Mouse (Mus musculus) telencephalon, adult 2 months (tissue): ENCODE data around the gene Vmn1r75.

Experiments used
- DNase-seq: peaks from one replicate; pipeline ENCODE4 v3.0.0-alpha.2; 2011; ENCODE audit warnings: low read depth, low spot score

Vmn1r75 gene

DNA sequence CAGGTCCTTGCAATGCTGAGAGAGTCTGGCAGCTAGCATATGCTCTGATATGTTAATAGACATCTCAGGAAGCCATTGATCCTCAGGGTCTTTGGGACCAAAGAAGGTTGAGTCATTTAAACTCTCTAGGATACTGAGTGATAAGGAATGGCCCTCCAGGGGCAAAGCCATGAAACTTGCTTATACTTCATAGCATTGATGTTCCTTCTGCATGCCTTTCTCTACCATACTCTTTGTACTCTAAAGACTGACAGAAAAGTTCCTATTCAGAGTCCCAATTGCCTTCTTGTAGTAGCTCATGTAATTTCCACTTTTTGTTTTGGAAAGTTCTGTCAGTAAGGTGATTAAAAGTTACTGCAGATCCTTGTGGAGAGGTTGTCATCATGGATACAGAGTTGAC lies at the start of gene Vmn1r75:
Gene Vmn1r75 (plus strand): TSS at position 301 of the 400 bp plus-strand sequence.
- DNase-seq: no peak

DNA sequence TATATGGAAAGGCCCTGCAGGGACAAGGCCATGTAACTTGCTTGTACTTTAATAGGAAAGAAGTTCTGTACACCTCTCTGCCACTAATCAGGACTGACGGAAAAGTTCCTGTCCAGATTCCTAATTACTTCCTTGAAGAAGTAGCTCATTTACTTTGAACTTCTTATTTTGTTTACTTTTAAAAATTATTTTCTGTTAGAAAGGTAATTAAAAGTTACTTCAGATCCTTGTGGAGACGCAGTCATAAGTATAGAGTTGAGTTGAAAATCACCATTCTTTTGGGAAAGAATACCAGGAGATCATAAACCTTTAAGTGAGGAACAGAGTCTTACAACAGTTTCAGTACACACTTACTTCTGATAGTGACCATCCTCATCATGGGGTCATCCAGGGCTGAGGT lies 40.8 kb upstream of the Vmn1r75 start, which contains the start of gene Vmn1r74:
Gene Vmn1r74 (plus strand): TSS at position 301 of the 400 bp plus-strand sequence.
- no peak for DNase-seq
